Mouse (Mus musculus) heart, embryonic 11.5 days (tissue): ENCODE data around the gene Cfap61. TPM values are rescaled to one million over a fixed set of nuclear protein-coding genes. Genes with fewer than 3 reads are reported as not detected.

Source experiments
- ATAC-seq: fragments of 200-750 bp; cut with Nextera tagmentation; replicated peaks from 2 replicates; pipeline ENCODE4 v1.8.0; 2017; ENCODE audit warnings: moderate library complexity; ENCODE audit not compliant: insufficient number of reproducible peaks, low FRiP score, low TSS enrichment
- H3K27ac ChIP-seq: fragments of 300-500 bp; sonication (generic); 2 replicates; pipeline ENCODE4 v1.5.1; 2014; ENCODE audit warnings: mild to moderate bottlenecking, low read depth, low read length
- H3K27me3 ChIP-seq: fragments of 300-500 bp; sonication (generic); 2 replicates; pipeline ENCODE4 v1.6.1; 2014; ENCODE audit warnings: mild to moderate bottlenecking, low read length, mixed read lengths; ENCODE audit not compliant: control insufficient read depth, insufficient read depth
- H3K36me3 ChIP-seq: fragments of 300-500 bp; sonication (generic); 2 replicates; pipeline ENCODE4 v1.6.1; 2014; ENCODE audit warnings: mild to moderate bottlenecking, low read length, moderate library complexity, mixed read lengths; ENCODE audit not compliant: control insufficient read depth, insufficient read depth
- H3K4me1 ChIP-seq: fragments of 300-500 bp; sonication (generic); 2 replicates; pipeline ENCODE4 v1.6.1; 2014; ENCODE audit warnings: low read length; ENCODE audit not compliant: control insufficient read depth, insufficient read depth
- H3K4me2 ChIP-seq: fragments of 300-500 bp; sonication (generic); 2 replicates; pipeline ENCODE4 v1.6.1; 2014; ENCODE audit warnings: mild to moderate bottlenecking, moderate library complexity
- H3K4me3 ChIP-seq: fragments of 300-500 bp; sonication (generic); 2 replicates; pipeline ENCODE4 v1.5.1; 2014; ENCODE audit warnings: low read depth, low read length
- H3K9ac ChIP-seq: fragments of 300-500 bp; sonication (generic); 2 replicates; pipeline ENCODE4 v1.6.1; 2014; ENCODE audit warnings: mild to moderate bottlenecking, low read depth, low read length, moderate library complexity
- H3K9me3 ChIP-seq: fragments of 300-500 bp; sonication (generic); replicated peaks from 2 replicates; pipeline ENCODE4 v1.6.1; 2016; ENCODE audit warnings: low read length; ENCODE audit not compliant: control insufficient read depth
- WGBS: fragments of 180-500 bp; shearing (Covaris S2); extraction: QIAGEN DNeasy Blood & Tissue Kit; methylation state at CpG from one replicate; pipeline ENCODE4 v1.1.7; 2014; ENCODE audit not compliant: insufficient replicate concordance; 5-methylcytosine and 5-hydroxymethylcytosine counted together
- polyA plus RNA-seq: library from polyadenylated mRNA; unstranded; fragments of >200 nt; fragmentation: Nextera tagmentation; extraction: Ambion mirVana; gene quantifications from 2 replicates; pipeline ENCODE4 v1.2.1, GENCODE M21; 2014

Cfap61 gene
- polyA plus RNA-seq, 1 experiment from 2014 or later = 0.10 TPM

DNA sequence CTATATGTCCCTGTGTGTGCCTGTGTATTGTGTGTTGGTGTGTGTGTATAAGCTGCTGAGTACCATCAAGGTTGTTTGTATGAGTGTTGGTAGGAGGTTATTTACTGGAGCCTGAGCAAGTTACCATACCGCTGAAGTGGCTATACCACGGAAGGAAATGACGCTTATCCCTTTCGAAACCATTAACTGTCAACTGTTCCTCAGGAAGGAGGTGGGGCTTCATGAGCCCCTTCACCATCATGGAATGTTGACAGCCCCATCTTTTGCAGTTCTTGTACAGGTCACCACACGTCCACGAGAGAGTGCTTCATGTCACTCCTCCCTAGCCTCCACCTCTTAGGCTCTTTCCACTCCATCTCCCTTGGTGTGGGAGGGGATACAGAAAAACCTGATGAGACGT, 263.4 kb downstream of the Cfap61 start:
- Histone ChIP-seq H3K36me3 (no peaks in the 10 kb centered on the region), H3K9ac (no peak overlapping the region), H3K27me3 (no peaks in the 10 kb centered on the region), H3K27ac (no peak overlapping the region), H3K4me3 (no peak overlapping the region), H3K4me1 (no peaks in the 10 kb centered on the region), H3K9me3 (no peaks in the 10 kb centered on the region), H3K4me2 (no peak overlapping the region)
- 58% methylated on average over 7 of the region's 7 CpGs for WGBS
- no peak for ATAC-seq

DNA sequence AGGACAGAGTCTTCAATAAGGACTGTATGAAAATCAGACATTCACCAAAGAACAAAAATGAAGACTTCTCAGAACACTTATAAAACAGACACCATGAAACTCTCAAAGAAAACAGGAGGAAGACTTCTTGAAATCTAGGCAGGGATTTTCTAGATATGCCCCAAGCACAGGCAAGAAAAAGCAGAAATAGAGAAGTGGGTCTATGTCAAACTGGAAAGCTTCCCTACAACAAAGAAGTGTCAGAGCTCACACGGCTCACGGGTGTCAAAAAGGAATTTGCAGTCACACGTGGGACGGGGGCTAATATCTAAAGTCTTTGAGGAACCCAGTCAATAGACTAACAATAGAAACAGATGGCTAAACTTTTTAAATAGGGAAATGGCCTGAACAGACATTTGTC, 276.4 kb downstream of the Cfap61 start:
- Histone ChIP-seq H3K4me2 (no peak overlapping the region), H3K27ac (no peak overlapping the region), H3K36me3 (no peaks in the 10 kb centered on the region), H3K9ac (no peak overlapping the region), H3K4me1 (0 out of 2 replicates have a peak, but pooled peaks cover 2% of the 10 kb centered on the region), H3K4me3 (no peak overlapping the region), H3K9me3 (no peaks in the 10 kb centered on the region), H3K27me3 (peaks cover 7% of the 10 kb centered on the region)
- ATAC-seq = no peak
- 58% methylated on average over 4 of the region's 4 CpGs for WGBS

DNA sequence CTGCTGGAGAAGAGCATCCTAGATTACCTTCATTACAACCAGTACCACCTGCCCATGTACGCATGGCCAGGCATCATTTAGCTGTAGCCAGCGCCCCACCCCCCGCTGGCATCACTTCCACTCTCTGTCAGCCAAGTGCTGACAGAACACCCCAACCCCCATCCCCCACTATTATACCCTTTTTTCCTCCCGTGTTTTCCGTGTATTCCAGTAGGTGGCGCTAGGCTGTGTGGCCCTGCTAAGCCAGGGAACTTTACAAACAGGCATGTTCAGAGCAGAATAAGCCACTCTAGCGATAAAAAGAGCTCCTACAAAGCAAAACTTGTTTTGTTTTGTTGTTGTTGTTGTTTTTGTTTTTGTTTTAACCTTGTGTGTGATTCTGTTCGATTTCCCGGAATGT, 280.1 kb downstream of the Cfap61 start:
- Histone ChIP-seq H3K9me3 (no peaks in the 10 kb centered on the region), H3K27me3 (peaks cover 40% of the 10 kb centered on the region), H3K36me3 (no peaks in the 10 kb centered on the region), H3K4me1 (peaks cover 5% of the 10 kb centered on the region), H3K4me3 (no peak overlapping the region), H3K9ac (no peak overlapping the region), H3K4me2 (no peak overlapping the region), H3K27ac (no peak overlapping the region)
- ATAC-seq = no peak
- WGBS = 3% methylated on average over 9 of the region's 9 CpGs

DNA sequence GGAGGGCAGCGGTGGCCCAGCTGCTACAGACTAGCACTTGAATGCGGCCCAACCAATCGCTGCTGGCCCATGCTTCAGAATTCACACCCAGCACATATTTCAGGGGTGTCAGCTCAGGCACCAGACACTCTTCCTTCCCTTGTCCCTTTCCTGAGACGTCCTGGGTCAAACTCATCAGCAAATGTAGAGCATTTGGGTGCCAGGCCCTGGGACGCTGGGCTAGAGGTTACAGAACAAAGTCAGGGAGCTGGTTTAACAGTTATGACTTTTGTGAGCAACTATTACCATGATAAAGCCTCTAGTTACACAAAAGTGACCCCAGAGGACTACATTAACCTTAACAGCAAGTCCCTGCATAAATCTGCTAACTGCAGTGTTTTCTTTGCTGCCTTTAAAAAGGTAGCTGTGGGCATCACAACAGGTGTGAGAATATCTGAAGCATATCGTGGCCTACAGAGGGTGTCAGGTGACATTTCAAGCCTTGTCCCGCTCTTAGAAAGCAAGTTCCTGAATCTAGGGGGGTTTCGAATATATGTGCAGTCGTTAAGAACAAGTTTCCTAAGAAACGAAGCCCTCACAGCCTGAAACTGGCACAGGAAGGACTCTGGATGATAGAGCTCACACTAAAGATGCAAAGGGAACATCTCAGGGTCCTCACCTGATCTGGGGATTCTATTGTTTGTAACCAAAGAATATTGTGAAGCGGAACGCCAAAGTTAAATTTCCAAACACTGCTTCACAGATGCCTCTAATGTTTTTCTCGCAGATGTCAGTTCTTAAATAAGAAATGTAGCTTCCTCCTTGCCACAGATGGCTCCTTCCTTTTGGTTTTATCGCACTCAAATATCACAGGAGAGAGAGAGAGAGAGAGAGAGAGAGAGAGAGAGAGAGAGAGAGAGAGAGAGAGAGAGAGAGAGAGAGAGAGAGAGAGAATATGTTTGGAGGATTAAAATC, 281.8 kb downstream of the Cfap61 start:
- ATAC-seq = no peak
- peaks cover 9% of the 10 kb centered on the region for H3K4me1 ChIP-seq
- H3K36me3 ChIP-seq = no peaks in the 10 kb centered on the region
- no peaks in the 10 kb centered on the region for H3K9me3 ChIP-seq
- 19% methylated on average over 13 of the region's 14 CpGs for WGBS
- H3K9ac ChIP-seq = no peak overlapping the region
- H3K27ac ChIP-seq = no peak overlapping the region
- H3K4me3 ChIP-seq = no peak overlapping the region
- H3K4me2 ChIP-seq = no peak overlapping the region
- peaks cover 53% of the 10 kb centered on the region for H3K27me3 ChIP-seq

DNA sequence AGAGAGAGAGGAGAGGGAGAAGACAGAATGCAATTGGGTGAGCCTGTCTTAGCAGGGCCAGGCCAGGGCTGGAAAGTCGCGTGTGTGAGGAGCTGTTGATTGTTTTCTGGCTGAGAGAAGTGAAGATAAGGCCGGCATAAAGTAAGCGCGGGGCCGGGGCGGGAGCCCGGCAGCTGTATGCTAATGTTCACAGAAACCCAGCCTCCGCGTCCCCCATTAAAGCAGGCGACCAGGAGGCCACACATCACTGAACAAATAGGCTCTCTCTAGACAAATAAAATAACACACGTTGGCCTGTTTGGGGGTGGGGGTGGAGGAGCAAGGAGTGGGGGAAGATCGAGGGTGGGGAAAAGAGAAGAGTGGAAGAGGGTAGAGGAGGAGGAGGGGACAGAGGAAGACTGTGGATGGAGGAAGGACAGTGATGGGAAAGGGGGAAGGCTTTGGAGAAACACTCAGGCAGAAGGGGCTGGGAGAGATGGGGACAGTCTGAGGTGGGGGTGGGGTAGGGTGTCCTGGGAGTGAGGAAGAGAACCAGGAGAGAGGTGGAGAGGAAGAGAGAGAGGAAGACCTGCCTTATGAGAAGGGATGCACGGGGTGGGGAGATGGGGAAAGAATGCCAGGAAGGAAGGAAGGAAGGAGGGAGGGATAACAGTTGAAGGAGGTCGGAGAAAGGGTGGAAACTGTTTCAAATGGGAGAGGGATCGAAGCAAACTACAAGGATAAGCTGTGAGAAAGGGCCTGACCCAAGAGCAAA, 282.8 kb downstream of the Cfap61 start:
- no peaks in the 10 kb centered on the region for H3K36me3 ChIP-seq
- H3K4me3 ChIP-seq = no peak overlapping the region; the same call in 1 of the 2 replicates
- peaks cover 17% of the 10 kb centered on the region for H3K4me1 ChIP-seq
- H3K9me3 ChIP-seq = no peaks in the 10 kb centered on the region
- no peak overlapping the region for H3K27ac ChIP-seq
- under 1% methylated on average over 16 of the region's 16 CpGs for WGBS
- H3K4me2 ChIP-seq = peak overlapping the region; percentile 69
- peaks cover 63% of the 10 kb centered on the region for H3K27me3 ChIP-seq
- no peak for ATAC-seq
- H3K9ac ChIP-seq = no peak overlapping the region

DNA sequence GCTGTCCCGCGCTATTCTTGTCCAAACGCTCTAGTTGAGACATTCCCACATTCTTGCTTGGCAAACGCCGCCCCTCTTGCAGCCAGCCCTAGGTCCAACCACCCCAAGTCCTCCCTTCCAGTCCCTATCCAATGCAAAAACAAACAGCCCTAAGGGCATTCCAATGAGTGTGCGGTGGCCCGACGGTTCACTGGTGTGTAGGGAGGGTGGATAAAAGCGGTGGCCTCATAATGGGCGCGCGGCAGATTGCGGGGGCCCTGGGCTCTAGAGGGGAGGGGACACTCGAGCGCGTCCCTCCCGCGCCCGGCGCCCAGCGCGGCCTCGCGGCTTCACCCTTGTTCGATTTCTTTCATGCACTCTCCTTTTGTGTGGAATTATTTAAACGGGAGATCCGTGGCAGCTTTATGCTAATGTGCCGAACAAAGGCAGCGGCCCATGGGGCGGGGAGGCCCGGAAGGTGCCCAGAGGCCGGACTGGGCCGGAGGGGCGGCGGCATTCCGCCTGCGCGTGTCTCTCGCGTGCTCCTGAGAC, 283.6 kb downstream of the Cfap61 start:
- no peak overlapping the region for H3K27ac ChIP-seq
- peak overlapping the region; percentile 38 for H3K4me3 ChIP-seq
- H3K4me1 ChIP-seq = peaks cover 19% of the 10 kb centered on the region
- H3K9me3 ChIP-seq = no peaks in the 10 kb centered on the region
- under 1% methylated on average over 40 of the region's 40 CpGs for WGBS
- peak overlapping the region; percentile 69 for H3K4me2 ChIP-seq
- H3K27me3 ChIP-seq = peaks cover 71% of the 10 kb centered on the region
- no peak overlapping the region for H3K9ac ChIP-seq
- ATAC-seq = no peak
- H3K36me3 ChIP-seq = no peaks in the 10 kb centered on the region

DNA sequence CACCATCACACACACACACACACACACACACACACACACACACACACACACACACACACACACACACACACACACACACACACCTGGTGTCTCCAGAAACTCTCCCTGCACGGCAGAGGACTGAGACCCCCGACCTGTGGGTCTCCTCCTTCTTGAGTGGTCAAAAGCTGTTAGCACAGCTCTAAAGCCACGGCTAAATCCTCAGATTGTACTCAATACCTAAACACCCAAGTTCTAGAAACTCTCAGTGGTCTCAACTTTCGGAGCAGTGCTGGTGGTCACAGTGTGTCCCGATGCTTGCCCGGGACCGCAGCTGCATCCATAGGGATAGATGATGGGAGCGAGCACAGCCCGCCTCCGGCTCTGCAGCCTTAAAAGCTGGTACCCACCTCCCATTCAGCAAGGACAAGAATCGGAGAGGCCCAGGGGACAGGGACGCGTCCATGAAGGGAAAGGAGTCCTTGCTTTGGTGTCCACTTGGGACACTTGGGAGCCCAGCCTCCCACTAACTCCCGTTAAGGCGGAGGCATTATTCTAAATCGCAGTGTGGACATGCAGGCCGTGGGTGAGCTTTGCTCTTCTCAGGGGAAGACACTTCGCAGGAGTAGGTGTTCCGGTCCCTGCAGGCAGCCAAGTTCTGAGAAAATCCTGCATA, 284.4 kb downstream of the Cfap61 start:
- no peak overlapping the region; the same call in 1 of the 2 replicates for H3K4me3 ChIP-seq
- H3K4me2 ChIP-seq = no peak overlapping the region; the same call in 1 of the 2 replicates
- 3% methylated on average over 19 of the region's 19 CpGs for WGBS
- no peaks in the 10 kb centered on the region for H3K9me3 ChIP-seq
- no peak for ATAC-seq
- H3K4me1 ChIP-seq = peaks cover 25% of the 10 kb centered on the region
- H3K9ac ChIP-seq = no peak overlapping the region
- no peak overlapping the region for H3K27ac ChIP-seq
- no peaks in the 10 kb centered on the region for H3K36me3 ChIP-seq
- H3K27me3 ChIP-seq = peaks cover 79% of the 10 kb centered on the region

DNA sequence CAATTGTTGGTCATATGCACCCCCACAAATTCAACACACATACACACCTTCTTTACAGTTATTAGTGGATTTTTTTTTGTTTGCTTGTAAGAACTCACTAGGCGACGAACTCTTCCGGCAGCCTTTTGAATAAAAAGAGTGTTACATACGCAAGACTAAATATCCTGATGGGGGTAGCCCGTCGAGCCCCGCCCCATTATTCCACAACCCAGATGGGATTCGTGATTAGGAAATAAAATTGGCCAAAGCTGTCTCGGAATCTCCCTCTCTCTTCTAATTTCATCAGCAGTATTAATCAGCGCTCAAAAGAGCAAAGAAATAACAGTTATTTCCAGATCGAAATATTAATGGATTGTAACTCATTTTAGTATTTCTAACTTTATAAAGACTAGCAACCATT, 285.2 kb downstream of the Cfap61 start:
- WGBS = 14% methylated on average over 11 of the region's 11 CpGs
- Histone ChIP-seq H3K9me3 (no peaks in the 10 kb centered on the region), H3K27ac (no peak overlapping the region), H3K4me2 (no peak overlapping the region), H3K27me3 (peaks cover 86% of the 10 kb centered on the region), H3K9ac (no peak overlapping the region), H3K4me1 (peaks cover 23% of the 10 kb centered on the region), H3K4me3 (no peak overlapping the region), H3K36me3 (no peaks in the 10 kb centered on the region)
- no peak for ATAC-seq
